In genomic region chr7:29296998-29297397, GRCm38 (mm10) we compare ENCODE assay signal across 9 mouse cellular contexts. TPM values are rescaled to one million over a fixed set of nuclear protein-coding genes. Genes with fewer than 3 reads are reported as not detected.
DNase-seq lines count a peak whose midpoint lies in the region; ATAC-seq and TF ChIP-seq lines count a peak whose summit lies in the region.
"Had no signal": no experiment of that assay in that cellular context is flagged by ENCODE, and none has a peak within 500 bp of the region (broad histone marks: within the 10 kb centered on the region; RNA-seq: fewer than 3 reads in every experiment).

No protein-coding gene starts in this region.

- intact Hi-C loops in left cerebral cortex, adult 2 months (cut with DNase I): loop anchor here (5.0 kb wide), 1 partner anchor 245 kb away; no protein-coding TSS in a partner anchor

- ATAC-seq in hematopoietic stem cell, adult 5-6 weeks (replicated peaks in 1 of 2; ENCODE audit: insufficient read depth in 1 of 2, low FRiP score in 2 of 2, low TSS enrichment in 1 of 2, low read depth in 1 of 2, poor library complexity in 2 of 2, severe bottlenecking in 2 of 2): peak; percentile 68 to 72; a peak in 3 of 4 replicates
- no peak for ATAC-seq in limb, embryonic 14.5 days (ENCODE audit: low FRiP score, low read depth)
- ATAC-seq in neural tube, embryonic 11.5 days (ENCODE audit: insufficient read depth, low FRiP score, low TSS enrichment): no peak

- no peak overlapping the region for H3K4me3 ChIP-seq in left cerebral cortex, adult 2 months
- no peak overlapping the region for H3K4me3 ChIP-seq in embryonic fibroblast, embryonic 13.5 days (ENCODE audit: insufficient read depth, low read length)
- no peak overlapping the region for H3K4me3 ChIP-seq in limb, embryonic 14.5 days (replicated peaks; ENCODE audit: low read length)
- H3K4me3 ChIP-seq in neural tube, embryonic 11.5 days (ENCODE audit: low read depth, low read length): no peak overlapping the region
- H3K4me3 ChIP-seq: embryonic facial prominence, embryonic 13.5 days had no signal

- peak overlapping the region; percentile 29; the same call in 1 of the 2 replicates for H3K4me2 ChIP-seq in limb, embryonic 14.5 days (replicated peaks; ENCODE audit: low read depth, low read length, severe bottlenecking)
- no peak overlapping the region for H3K4me2 ChIP-seq in neural tube, embryonic 11.5 days (ENCODE audit: low read depth)
- H3K4me2 ChIP-seq: embryonic facial prominence, embryonic 13.5 days had no signal

- H3K27ac ChIP-seq in left cerebral cortex, adult 2 months: no peak overlapping the region
- no peak overlapping the region for H3K27ac ChIP-seq in embryonic fibroblast, embryonic 13.5 days (ENCODE audit: insufficient read depth, low read length)
- no peak overlapping the region for H3K27ac ChIP-seq in limb, embryonic 14.5 days (replicated peaks; ENCODE audit: low read depth, low read length)
- no peak overlapping the region for H3K27ac ChIP-seq in neural tube, embryonic 11.5 days (ENCODE audit: low read depth, low read length)
- H3K27ac ChIP-seq: embryonic facial prominence, embryonic 13.5 days had no signal

- DNase-seq in left cerebral cortex, adult 2 months (ENCODE audit: extremely low spot score in 1 of 2, low spot score in 2 of 2): peak in 1 of 2 experiments; percentile 46
- DNase-seq in left cerebral cortex, adult 18-20 months (ENCODE audit: low spot score in 2 of 2): no peak
- peak; percentile 90 for DNase-seq in ZHBTc4 (ENCODE audit: low read depth, low spot score)
- peak; percentile 82 for DNase-seq in limb, embryonic 14.5 days (ENCODE audit: low spot score)
- DNase-seq in neural tube, embryonic 11.5 days (ENCODE audit: low spot score): peak; percentile 57
- no peak for DNase-seq in urinary bladder, adult 2 months (ENCODE audit: low spot score)

- TF ChIP-seq POLR2A in embryonic fibroblast, embryonic 13.5 days (IDR thresholded peaks at IDR 0.05; ENCODE audit: low read depth, low read length): no peak
- no peak for TF ChIP-seq POLR2A in limb, embryonic 14.5 days (IDR thresholded peaks at IDR 0.05; ENCODE audit: borderline replicate concordance, extremely low read depth, insufficient read depth, insufficient read length)

- no peaks in the 10 kb centered on the region for H3K36me3 ChIP-seq in limb, embryonic 14.5 days (ENCODE audit: control insufficient read depth, insufficient read depth, low read length)
- H3K36me3 ChIP-seq in neural tube, embryonic 11.5 days (ENCODE audit: control insufficient read depth, insufficient read depth, low read length): no peaks in the 10 kb centered on the region
- H3K36me3 ChIP-seq: embryonic facial prominence, embryonic 13.5 days had no signal

- peak; percentile 76 for TF ChIP-seq CTCF in left cerebral cortex, adult 2 months (IDR thresholded peaks at IDR 0.05)
- TF ChIP-seq CTCF in embryonic fibroblast, embryonic 13.5 days (IDR thresholded peaks at IDR 0.05; ENCODE audit: borderline replicate concordance, insufficient read depth, low read length): peak; percentile 82; the same call in 1 of the 2 replicates

- no peaks in the 10 kb centered on the region for H3K9me3 ChIP-seq in limb, embryonic 14.5 days (ENCODE audit: control insufficient read depth, low read length)
- H3K9me3 ChIP-seq in neural tube, embryonic 11.5 days (ENCODE audit: control insufficient read depth, low read length): no peaks in the 10 kb centered on the region
- H3K9me3 ChIP-seq: embryonic facial prominence, embryonic 13.5 days had no signal

- no peak overlapping the region for H3K9ac ChIP-seq in limb, embryonic 14.5 days (ENCODE audit: low read depth, low read length, severe bottlenecking)
- H3K9ac ChIP-seq in neural tube, embryonic 11.5 days (ENCODE audit: low read length): no peak overlapping the region
- H3K9ac ChIP-seq: embryonic facial prominence, embryonic 13.5 days had no signal

- 10% methylated on average over 10 of the region's 10 CpGs for WGBS in limb, embryonic 14.5 days
- WGBS in neural tube, embryonic 11.5 days: 12% methylated on average over 10 of the region's 10 CpGs

- peaks cover 3% of the 10 kb centered on the region; the same call in 1 of the 2 replicates for H3K4me1 ChIP-seq in embryonic fibroblast, embryonic 13.5 days (ENCODE audit: control insufficient read depth, insufficient read depth, low read length)
- peaks cover 15% of the 10 kb centered on the region for H3K4me1 ChIP-seq in limb, embryonic 14.5 days (ENCODE audit: control insufficient read depth, insufficient read depth, low read length)
- peaks cover 21% of the 10 kb centered on the region for H3K4me1 ChIP-seq in neural tube, embryonic 11.5 days (ENCODE audit: control insufficient read depth, insufficient read depth, low read length)

- H3K27me3 ChIP-seq in limb, embryonic 14.5 days (ENCODE audit: control insufficient read depth, insufficient read depth, low read length): no peaks in the 10 kb centered on the region
- H3K27me3 ChIP-seq in neural tube, embryonic 11.5 days (ENCODE audit: control insufficient read depth, insufficient read depth, low read length): no peaks in the 10 kb centered on the region
- H3K27me3 ChIP-seq: embryonic facial prominence, embryonic 13.5 days had no signal

RNA-seq across cellular contexts. Expression of gene Dpf1, which starts 6.8 kb away (rescaled TPM):
- 100 to 1,000 TPM; 114 to 128 TPM for total RNA-seq in left cerebral cortex, adult 2 months (2021)
- total RNA-seq in left cerebral cortex, adult 18-20 months (2021): 100 to 1,000 TPM; 107 to 120 TPM
- 4.7 and 6.6 TPM in 2 replicates for polyA plus RNA-seq in embryonic fibroblast, embryonic 13.5 days (2011; ENCODE audit: insufficient read length, low read depth, missing spikeins)
- total RNA-seq in hematopoietic stem cell, adult 5-6 weeks (2017): 0.05 and 0.38 TPM in 2 replicates
- polyA plus RNA-seq in limb, embryonic 14.5 days (2012; rRNA removed): 10.6 and 10.7 TPM in 2 replicates
- 13.2 and 13.7 TPM in 2 replicates for polyA plus RNA-seq in limb, embryonic 14.5 days (2014; fragmentation: Nextera tagmentation; extraction: Ambion mirVana)
- 65.2 and 66.7 TPM in 2 replicates for polyA plus RNA-seq in neural tube, embryonic 11.5 days (2014; fragmentation: Nextera tagmentation; extraction: Ambion mirVana)
- polyA plus RNA-seq in urinary bladder, adult 2 months (2012; rRNA removed): 1.3 and 2.8 TPM in 2 replicates

RNA-seq across cellular contexts. Expression of gene Ppp1r14a, which starts 7.9 kb away (rescaled TPM):
- total RNA-seq in left cerebral cortex, adult 2 months (2021): 10 to 100 TPM; 15.1 to 18.2 TPM
- 10 to 100 TPM; 16.8 to 18.3 TPM for total RNA-seq in left cerebral cortex, adult 18-20 months (2021)
- polyA plus RNA-seq in embryonic fibroblast, embryonic 13.5 days (2011; ENCODE audit: insufficient read length, low read depth, missing spikeins): 8.2 and 12.8 TPM in 2 replicates
- total RNA-seq in hematopoietic stem cell, adult 5-6 weeks (2017): 1.6 TPM in 1 of 2 replicates, not detected in the other
- polyA plus RNA-seq in limb, embryonic 14.5 days (2012; rRNA removed): 8.7 and 9.6 TPM in 2 replicates
- polyA plus RNA-seq in limb, embryonic 14.5 days (2014; fragmentation: Nextera tagmentation; extraction: Ambion mirVana): 9.0 and 13.8 TPM in 2 replicates
- polyA plus RNA-seq in neural tube, embryonic 11.5 days (2014; fragmentation: Nextera tagmentation; extraction: Ambion mirVana): 44.2 and 55.8 TPM in 2 replicates
- 303 and 338 TPM in 2 replicates for polyA plus RNA-seq in urinary bladder, adult 2 months (2012; rRNA removed)

RNA-seq across cellular contexts. Expression of gene Spint2, which starts 15.3 kb away (rescaled TPM):
- total RNA-seq in left cerebral cortex, adult 2 months (2021): 10 to 100 TPM; 26.4 to 27.8 TPM
- total RNA-seq in left cerebral cortex, adult 18-20 months (2021): 10 to 100 TPM; 27.6 to 33.5 TPM
- 11.6 and 11.7 TPM in 2 replicates for polyA plus RNA-seq in embryonic fibroblast, embryonic 13.5 days (2011; ENCODE audit: insufficient read length, low read depth, missing spikeins)
- total RNA-seq in hematopoietic stem cell, adult 5-6 weeks (2017): 37.8 and 43.6 TPM in 2 replicates
- 88.7 and 95.3 TPM in 2 replicates for polyA plus RNA-seq in limb, embryonic 14.5 days (2012; rRNA removed)
- 149 and 160 TPM in 2 replicates for polyA plus RNA-seq in limb, embryonic 14.5 days (2014; fragmentation: Nextera tagmentation; extraction: Ambion mirVana)
- 27.0 and 28.1 TPM in 2 replicates for polyA plus RNA-seq in neural tube, embryonic 11.5 days (2014; fragmentation: Nextera tagmentation; extraction: Ambion mirVana)
- polyA plus RNA-seq in urinary bladder, adult 2 months (2012; rRNA removed): 485 and 505 TPM in 2 replicates

RNA-seq across cellular contexts. Expression of gene 2200002D01Rik, which starts 48.7 kb away (rescaled TPM):
- total RNA-seq in left cerebral cortex, adult 2 months (2021): under 1 TPM in 1 of 2 experiments, not detected in 1; 0.32 TPM
- under 1 TPM; 0.65 to 0.98 TPM for total RNA-seq in left cerebral cortex, adult 18-20 months (2021)
- 10.6 and 40.6 TPM in 2 replicates for polyA plus RNA-seq in embryonic fibroblast, embryonic 13.5 days (2011; ENCODE audit: insufficient read length, low read depth, missing spikeins)
- total RNA-seq in hematopoietic stem cell, adult 5-6 weeks (2017): 0.55 and 1.1 TPM in 2 replicates
- 0.32 and 0.92 TPM in 2 replicates for polyA plus RNA-seq in limb, embryonic 14.5 days (2012; rRNA removed)
- polyA plus RNA-seq in limb, embryonic 14.5 days (2014; fragmentation: Nextera tagmentation; extraction: Ambion mirVana): 1.2 and 3.0 TPM in 2 replicates
- 1.2 and 1.6 TPM in 2 replicates for polyA plus RNA-seq in neural tube, embryonic 11.5 days (2014; fragmentation: Nextera tagmentation; extraction: Ambion mirVana)
- 144 and 178 TPM in 2 replicates for polyA plus RNA-seq in urinary bladder, adult 2 months (2012; rRNA removed)

RNA-seq across cellular contexts. Expression of gene Yif1b, which starts 58.9 kb away (rescaled TPM):
- total RNA-seq in left cerebral cortex, adult 2 months (2021): 10 to 100 TPM; 44.3 to 47.2 TPM
- total RNA-seq in left cerebral cortex, adult 18-20 months (2021): 10 to 100 TPM; 51.7 to 52.4 TPM
- 67.7 and 68.0 TPM in 2 replicates for polyA plus RNA-seq in embryonic fibroblast, embryonic 13.5 days (2011; ENCODE audit: insufficient read length, low read depth, missing spikeins)
- total RNA-seq in hematopoietic stem cell, adult 5-6 weeks (2017): 17.8 and 19.9 TPM in 2 replicates
- polyA plus RNA-seq in limb, embryonic 14.5 days (2012; rRNA removed): 107 and 150 TPM in 2 replicates
- polyA plus RNA-seq in limb, embryonic 14.5 days (2014; fragmentation: Nextera tagmentation; extraction: Ambion mirVana): 130 and 139 TPM in 2 replicates
- 87.3 and 94.1 TPM in 2 replicates for polyA plus RNA-seq in neural tube, embryonic 11.5 days (2014; fragmentation: Nextera tagmentation; extraction: Ambion mirVana)
- polyA plus RNA-seq in urinary bladder, adult 2 months (2012; rRNA removed): 43.4 and 45.5 TPM in 2 replicates

Comparison
In these comparisons a context has a peak if more than half of its experiments do, and no peak if none do; other contexts are left out.
1. DNase-seq: peak in ZHBTc4 (single experiment), limb, embryonic 14.5 days (single experiment) and neural tube, embryonic 11.5 days (single experiment); none in left cerebral cortex, adult 18-20 months (0 of 2) and urinary bladder, adult 2 months (single experiment).
2. ATAC-seq: peak in hematopoietic stem cell, adult 5-6 weeks (2 of 2); none in limb, embryonic 14.5 days (single experiment) and neural tube, embryonic 11.5 days (single experiment).